Mouse (Mus musculus) midbrain, embryonic 13.5 days (tissue): Measurements from ENCODE around the gene Olfr71. TPM values are rescaled to one million over a fixed set of nuclear protein-coding genes. Genes with fewer than 3 reads are reported as not detected.

ENCODE experiments used
- polyA plus RNA-seq: library from polyadenylated mRNA; unstranded; fragments of >200 nt; fragmentation: Nextera tagmentation; extraction: Ambion mirVana; gene quantifications from 2 replicates; pipeline ENCODE4 v1.2.1, GENCODE M21; 2015

The Olfr71 gene
- polyA plus RNA-seq, 1 experiment from 2014 or later, result 0.08 TPM

Other genes with a start within 250 kb of the Olfr71 start
- gene Sit1, start 226.5 kb downstream of the Olfr71 start, polyA plus RNA-seq, result not detected in 2 replicates
- 54.4 and 60.3 TPM in 2 replicates for gene Ccdc107, start 217.4 kb downstream of the Olfr71 start, polyA plus RNA-seq
- 15.4 and 16.1 TPM in 2 replicates for gene Arhgef39, start 210.6 kb downstream of the Olfr71 start, polyA plus RNA-seq
- 0.19 and 0.27 TPM in 2 replicates for gene Car9, start 203.3 kb downstream of the Olfr71 start, polyA plus RNA-seq
- 13.2 TPM in 2 replicates for gene Tpm2, start 186.5 kb downstream of the Olfr71 start, polyA plus RNA-seq
- 72.6 and 80.4 TPM in 2 replicates for gene Creb3, start 147.9 kb downstream of the Olfr71 start, polyA plus RNA-seq
- 59.8 and 67.0 TPM in 2 replicates for gene Tln1, start 147.6 kb downstream of the Olfr71 start, polyA plus RNA-seq
- gene Rgp1, start 131.5 kb downstream of the Olfr71 start, polyA plus RNA-seq, result 24.5 and 26.1 TPM in 2 replicates
- gene Gba2, start 131.4 kb downstream of the Olfr71 start, polyA plus RNA-seq, result 53.8 and 58.4 TPM in 2 replicates
- 0.77 and 2.1 TPM in 2 replicates for gene Msmp, start 125.8 kb downstream of the Olfr71 start, polyA plus RNA-seq
- 13.8 and 14.7 TPM in 2 replicates for gene Npr2, start 78.3 kb downstream of the Olfr71 start, polyA plus RNA-seq
- gene Spag8, start 56.7 kb downstream of the Olfr71 start, polyA plus RNA-seq, result 5.5 and 5.6 TPM in 2 replicates
- gene Hint2, start 53.8 kb downstream of the Olfr71 start, polyA plus RNA-seq, result 75.6 and 77.9 TPM in 2 replicates
- 16.3 and 17.1 TPM in 2 replicates for gene Tmem8b, start 41.3 kb downstream of the Olfr71 start, polyA plus RNA-seq
- gene Fam221b, start 41.1 kb downstream of the Olfr71 start, polyA plus RNA-seq, result 1.8 and 2.4 TPM in 2 replicates
- gene Olfr70, start 9.4 kb downstream of the Olfr71 start, polyA plus RNA-seq, result 0.08 TPM in 1 of 2 replicates, not detected in the other
- 0.13 and 0.35 TPM in 2 replicates for gene Hrct1, start 16.9 kb upstream of the Olfr71 start, polyA plus RNA-seq
- 0.05 TPM in 1 of 2 replicates, not detected in the other for gene Spaar, start 19.8 kb upstream of the Olfr71 start, polyA plus RNA-seq
- not detected in 2 replicates for gene Olfr159, start 60.8 kb upstream of the Olfr71 start, polyA plus RNA-seq
- not detected in 2 replicates for gene Olfr156, start 113.6 kb upstream of the Olfr71 start, polyA plus RNA-seq
- gene Olfr157, start 129.9 kb upstream of the Olfr71 start, polyA plus RNA-seq, result not detected in 2 replicates
- not detected in 2 replicates for gene Olfr155, start 141.3 kb upstream of the Olfr71 start, polyA plus RNA-seq
- 6.0 TPM in 2 replicates for gene Reck, start 165.3 kb upstream of the Olfr71 start, polyA plus RNA-seq
- 33.7 and 35.3 TPM in 2 replicates for gene Glipr2, start 247.1 kb upstream of the Olfr71 start, polyA plus RNA-seq